Comparison of ENCODE assay signal across 23 mouse cellular contexts in genomic region chr19:6660157-6660556, GRCm38 (mm10).
A peak's percentile ranks its signal among the peaks of the same experiment; 100 is the strongest.
DNase-seq lines count a peak whose midpoint lies in the region; ATAC-seq and TF ChIP-seq lines count a peak whose summit lies in the region.
"Had no signal": no experiment of that assay in that cellular context is flagged by ENCODE, and none has a peak within 500 bp of the region (broad histone marks: within the 10 kb centered on the region; RNA-seq: fewer than 3 reads in every experiment).

No protein-coding gene starts in this region.

- H3K27ac ChIP-seq in liver, embryonic 16.5 days (ENCODE audit: low read length) = peak overlapping the region; percentile 30
- no peak overlapping the region for H3K27ac ChIP-seq in stomach, postnatal 0 days (replicated peaks)
- H3K27ac ChIP-seq: forebrain, embryonic 15.5 days; kidney, embryonic 15.5 days; limb, embryonic 13.5 days; neural tube, embryonic 15.5 days had no signal

- H3K4me1 ChIP-seq in liver, embryonic 16.5 days (ENCODE audit: control insufficient read depth, low read depth, low read length) = peaks cover 19% of the 10 kb centered on the region
- no peaks in the 10 kb centered on the region for H3K4me1 ChIP-seq in stomach, postnatal 0 days (replicated peaks; ENCODE audit: control insufficient read depth, insufficient read depth)
- H3K4me1 ChIP-seq: kidney, embryonic 15.5 days; limb, embryonic 13.5 days had no signal

- H3K4me3 ChIP-seq in liver, embryonic 16.5 days (ENCODE audit: low read depth, low read length) = no peak overlapping the region
- H3K4me3 ChIP-seq in stomach, postnatal 0 days (ENCODE audit: low read depth, low read length) = no peak overlapping the region
- H3K4me3 ChIP-seq: forebrain, embryonic 15.5 days; heart, embryonic 12.5 days; kidney, embryonic 15.5 days; limb, embryonic 13.5 days; neural tube, embryonic 15.5 days had no signal

- no peaks in the 10 kb centered on the region for H3K36me3 ChIP-seq in liver, embryonic 16.5 days (ENCODE audit: control insufficient read depth, insufficient read depth)
- no peaks in the 10 kb centered on the region for H3K36me3 ChIP-seq in stomach, postnatal 0 days (ENCODE audit: control insufficient read depth, insufficient read depth, low read length)
- H3K36me3 ChIP-seq: forebrain, embryonic 15.5 days; heart, embryonic 12.5 days; kidney, embryonic 15.5 days; limb, embryonic 13.5 days; neural tube, embryonic 15.5 days had no signal

- H3K27me3 ChIP-seq in liver, embryonic 16.5 days (ENCODE audit: control insufficient read depth, insufficient read depth, low read depth, low read length) = no peaks in the 10 kb centered on the region
- no peaks in the 10 kb centered on the region for H3K27me3 ChIP-seq in stomach, postnatal 0 days (ENCODE audit: control insufficient read depth, insufficient read depth, low read length)
- H3K27me3 ChIP-seq: forebrain, embryonic 15.5 days; neural tube, embryonic 15.5 days had no signal

- H3K4me2 ChIP-seq in liver, embryonic 16.5 days (ENCODE audit: low read depth, low read length) = peak overlapping the region; percentile 12; the same call in 1 of the 2 replicates
- no peak overlapping the region for H3K4me2 ChIP-seq in stomach, postnatal 0 days (replicated peaks; ENCODE audit: low read depth)
- H3K4me2 ChIP-seq: forebrain, embryonic 15.5 days; heart, embryonic 12.5 days; kidney, embryonic 15.5 days; limb, embryonic 13.5 days; lung, embryonic 14.5 days; midbrain, embryonic 11.5 days; neural tube, embryonic 15.5 days had no signal

- no peak for TF ChIP-seq CTCF in stomach, postnatal 0 days (IDR thresholded peaks at IDR 0.05; ENCODE audit: low read depth)

- 30% methylated on average over 8 of the region's 8 CpGs for WGBS in liver, embryonic 16.5 days (ENCODE audit: insufficient replicate concordance)
- WGBS in stomach, postnatal 0 days = 53% methylated on average over 8 of the region's 8 CpGs

- no peaks in the 10 kb centered on the region for H3K9me3 ChIP-seq in liver, embryonic 16.5 days (replicated peaks; ENCODE audit: control insufficient read depth, low read length)
- H3K9me3 ChIP-seq in stomach, postnatal 0 days (ENCODE audit: control insufficient read depth, low read length) = no peaks in the 10 kb centered on the region
- H3K9me3 ChIP-seq: forebrain, embryonic 15.5 days; heart, embryonic 12.5 days; kidney, embryonic 15.5 days; limb, embryonic 13.5 days; neural tube, embryonic 15.5 days had no signal

- ATAC-seq in liver, embryonic 16.5 days (ENCODE audit: low read depth) = peak; percentile 94
- peak; percentile 45; the same call in 1 of the 2 replicates for ATAC-seq in stomach, postnatal 0 days (ENCODE audit: low FRiP score, low TSS enrichment)
- ATAC-seq: forebrain, embryonic 15.5 days; intestine, postnatal 0 days had no signal

- TF ChIP-seq EP300 in stomach, postnatal 0 days (optimal IDR thresholded peaks at IDR 0.05) = no peak

- DNase-seq in urinary bladder, postnatal 14 days (ENCODE audit: low spot score) = peak; percentile 23
- DNase-seq in urinary bladder, postnatal 25 days (ENCODE audit: low spot score) = no peak
- peak; percentile 74 for DNase-seq in liver
- DNase-seq in stomach, postnatal 0 days (ENCODE audit: low spot score) = no peak
- no peak for DNase-seq in cerebellum, adult 9-11 months
- no peak for DNase-seq in Muller cell, postnatal 12 days (ENCODE audit: inconsistent ontology term)
- no peak for DNase-seq in heart, adult 8-10 months (ENCODE audit: low spot score)
- DNase-seq: adrenal gland, postnatal 25 days; cerebellum, adult 11-12 months; cerebellum, postnatal 25 days; heart, postnatal 10 days; kidney, postnatal 36 days; lung, embryonic 14.5 days; lung, postnatal 36 days; thymus, postnatal 36 days had no signal

- no peak overlapping the region for H3K9ac ChIP-seq in liver, embryonic 16.5 days (ENCODE audit: low read depth, low read length)
- no peak overlapping the region for H3K9ac ChIP-seq in stomach, postnatal 0 days (ENCODE audit: low read length)
- H3K9ac ChIP-seq: forebrain, embryonic 15.5 days; heart, embryonic 12.5 days; kidney, embryonic 15.5 days; limb, embryonic 13.5 days; lung, embryonic 14.5 days; neural tube, embryonic 15.5 days had no signal

Comparison
In these comparisons a context has a peak if more than half of its experiments do, and no peak if none do; other contexts are left out.
1. DNase-seq: peak in urinary bladder, postnatal 14 days (single experiment) and liver (single experiment); none in urinary bladder, postnatal 25 days (single experiment), stomach, postnatal 0 days (single experiment), cerebellum, adult 9-11 months (single experiment), Muller cell, postnatal 12 days (single experiment) and heart, adult 8-10 months (single experiment).